Mouse (Mus musculus): Measurements from ENCODE around the gene Kcnmb1. TPM values are rescaled to one million over a fixed set of nuclear protein-coding genes. Genes with fewer than 3 reads are reported as not detected.

Gene Kcnmb1
- 0.96 and 3.5 TPM in 2 replicates for polyA plus RNA-seq (2012; rRNA removed; ENCODE audit: low replicate concordance)

GRCm38 (mm10) chr11:33962688-33963407 is at the start of gene Kcnmb1:
TSS of gene Kcnmb1 (plus strand) at chr11:33963013.

GRCm38 (mm10) chr11:33992938-33993337 is 30.1 kb downstream of the Kcnmb1 start, which contains the start of gene Kcnip1:
TSS of gene Kcnip1 (minus strand) at chr11:33993152.

Other genes starting within 250 kb of the Kcnmb1 start
- 0.42 TPM in 1 of 2 replicates, not detected in the other for gene Kcnip1, start 30.1 kb downstream of the Kcnmb1 start, polyA plus RNA-seq (2012; rRNA removed; ENCODE audit: low replicate concordance)
- gene Lcp2, start 83.9 kb downstream of the Kcnmb1 start, polyA plus RNA-seq (2012; rRNA removed; ENCODE audit: low replicate concordance) = 1.7 and 2.1 TPM in 2 replicates
- gene 4930469K13Rik, start 135.5 kb downstream of the Kcnmb1 start, polyA plus RNA-seq (2012; rRNA removed; ENCODE audit: low replicate concordance) = not detected in 2 replicates
- gene Foxi1, start 245.1 kb downstream of the Kcnmb1 start, polyA plus RNA-seq (2012; rRNA removed; ENCODE audit: low replicate concordance) = not detected in 2 replicates